Mouse (Mus musculus): ENCODE measurements around the gene Atp1a4. TPM values are rescaled to one million over a fixed set of nuclear protein-coding genes. Genes with fewer than 3 reads are reported as not detected.

The Atp1a4 gene
- total and polyA plus RNA-seq, 3 experiments = 0.05 TPM; not detected in 2

DNA sequence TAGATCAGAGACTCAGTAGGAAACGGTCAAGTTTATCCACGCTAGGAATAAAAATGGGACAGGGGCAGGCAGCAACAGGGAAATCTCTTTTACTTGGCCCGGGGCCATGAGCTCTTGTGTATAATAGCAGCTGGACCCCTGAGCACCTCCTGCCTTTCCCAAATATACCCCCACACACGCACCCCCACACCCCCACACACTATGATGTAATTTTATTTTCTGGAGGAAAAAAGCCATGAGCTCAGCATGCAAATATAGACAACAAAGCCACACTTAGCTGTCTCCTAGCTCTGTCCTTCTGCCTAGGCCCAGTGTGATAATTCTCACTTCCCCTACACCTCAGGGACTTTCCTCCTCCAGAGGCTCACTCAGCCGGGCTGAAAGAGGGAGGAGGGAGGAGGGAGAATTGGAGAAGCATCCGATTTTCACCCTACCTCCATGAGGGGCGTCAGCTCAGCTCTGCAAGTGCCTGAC lies 51.1 kb downstream of the Atp1a4 start:
- no peak overlapping the region for H3K4me3 ChIP-seq (ENCODE audit: low read depth, low read length)
- H3K4me1 ChIP-seq (ENCODE audit: insufficient read depth, low read depth, low read length) = peaks cover 28% of the 10 kb centered on the region
- TF ChIP-seq GATA2 (IDR thresholded peaks at IDR 0.05; ENCODE audit: borderline replicate concordance, low read depth, low read length) (no peak), TAL1 (conservative IDR thresholded peaks at IDR 0.05; ENCODE audit: low read depth, low read length) (no peak), GATA1 (IDR thresholded peaks at IDR 0.05; ENCODE audit: borderline replicate concordance, low read length) (no peak), CTCF (IDR thresholded peaks at IDR 0.05; ENCODE audit: low read depth, low read length) (no peak), POLR2AphosphoS5 (IDR thresholded peaks at IDR 0.05; ENCODE audit: insufficient replicate concordance, low read depth, low read length) (no peak)
- no peak for ATAC-seq (ENCODE audit: extremely low read depth, insufficient number of reproducible peaks, low FRiP score, poor library complexity, severe bottlenecking)
- H3K27me3 ChIP-seq (ENCODE audit: insufficient read depth, low read length) = peaks cover 14% of the 10 kb centered on the region
- DNase-seq (ENCODE audit: low spot score) = no peak
- peaks cover 31% of the 10 kb centered on the region for H3K36me3 ChIP-seq (replicated peaks)
- no peaks in the 10 kb centered on the region for H3K9me3 ChIP-seq (replicated peaks)

DNA sequence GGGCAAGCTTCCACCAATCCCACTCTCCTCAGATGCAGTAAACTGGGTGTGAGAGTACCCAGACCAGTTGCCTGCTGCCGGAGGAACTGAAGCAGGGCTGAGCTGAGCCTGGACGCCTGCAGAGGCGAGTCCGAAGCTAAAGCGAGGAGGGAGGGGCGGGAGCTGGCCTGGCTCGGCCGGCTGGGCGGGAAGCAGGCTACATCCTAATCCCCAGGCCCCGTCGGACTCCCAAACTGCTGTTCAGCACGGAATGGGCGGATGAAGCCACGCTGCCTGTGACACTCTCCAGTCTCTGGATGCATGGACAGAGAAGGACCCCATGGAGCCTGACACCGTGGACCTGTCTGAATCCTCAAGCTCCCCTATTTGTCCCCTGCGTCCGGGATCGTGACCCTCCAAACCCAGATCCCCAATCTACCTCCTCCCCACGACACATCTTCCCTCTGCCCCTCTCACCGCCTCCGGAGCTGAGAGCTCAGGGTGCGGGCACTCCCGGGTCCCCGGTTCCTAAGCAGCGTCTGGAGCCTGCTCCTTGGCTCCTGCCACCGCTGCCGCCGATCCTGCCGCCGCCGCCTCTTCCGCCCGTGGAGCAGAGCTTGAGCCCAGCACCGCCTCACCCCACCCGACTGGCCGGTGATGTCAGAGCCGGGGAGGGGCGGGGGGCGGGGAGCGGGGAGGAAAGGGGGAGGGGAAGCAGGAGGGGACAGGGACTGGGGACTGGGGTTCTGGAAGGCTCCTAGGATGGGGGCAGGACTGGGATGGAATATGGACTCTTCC lies 51.9 kb downstream of the Atp1a4 start, which contains the start of gene Pea15a:
Gene Pea15a, minus strand, starts transcription at position 664 of the 777 bp plus-strand sequence.
- TF ChIP-seq POLR2AphosphoS5 (IDR thresholded peaks at IDR 0.05; ENCODE audit: insufficient replicate concordance, low read depth, low read length) = no peak
- no peak for TF ChIP-seq GATA1 (IDR thresholded peaks at IDR 0.05; ENCODE audit: borderline replicate concordance, low read length)
- no peak for TF ChIP-seq GATA2 (IDR thresholded peaks at IDR 0.05; ENCODE audit: borderline replicate concordance, low read depth, low read length)
- TF ChIP-seq CTCF (IDR thresholded peaks at IDR 0.05; ENCODE audit: low read depth, low read length) = no peak
- no peak for TF ChIP-seq TAL1 (conservative IDR thresholded peaks at IDR 0.05; ENCODE audit: low read depth, low read length)
- Histone ChIP-seq H3K36me3 (replicated peaks) (peaks cover 39% of the 10 kb centered on the region), H3K27me3 (ENCODE audit: insufficient read depth, low read length) (peaks cover 8% of the 10 kb centered on the region), H3K4me1 (ENCODE audit: insufficient read depth, low read depth, low read length) (peaks cover 26% of the 10 kb centered on the region), H3K9me3 (replicated peaks) (no peaks in the 10 kb centered on the region), H3K4me3 (ENCODE audit: low read depth, low read length) (peak within 1 kb of the TSS; percentile 75)
- ATAC-seq (ENCODE audit: extremely low read depth, insufficient number of reproducible peaks, low FRiP score, poor library complexity, severe bottlenecking) (peak; percentile 67), DNase-seq (ENCODE audit: low spot score) (peak; percentile 81)

DNA sequence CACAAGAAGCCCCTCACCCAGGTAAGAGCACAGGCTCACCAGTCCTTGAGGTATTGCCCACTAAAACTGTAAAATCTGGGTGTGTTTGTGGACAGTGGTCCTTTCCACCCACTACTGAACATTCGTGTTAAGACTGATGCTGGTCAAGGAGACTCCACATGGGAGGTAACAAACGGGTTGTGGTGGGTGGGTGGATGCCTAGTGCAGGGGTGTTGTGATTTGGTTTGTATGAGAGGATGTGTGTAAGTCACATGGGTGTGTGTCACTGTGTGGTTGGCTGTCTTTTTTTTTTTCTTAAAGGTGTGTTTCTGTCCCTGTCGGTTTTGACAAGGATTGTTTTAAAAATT lies 52.5 kb downstream of the Atp1a4 start:
- no peak for ATAC-seq (ENCODE audit: extremely low read depth, insufficient number of reproducible peaks, low FRiP score, poor library complexity, severe bottlenecking)
- Histone ChIP-seq H3K27me3 (ENCODE audit: insufficient read depth, low read length) (peaks cover 8% of the 10 kb centered on the region), H3K4me1 (ENCODE audit: insufficient read depth, low read depth, low read length) (peaks cover 26% of the 10 kb centered on the region), H3K4me3 (ENCODE audit: low read depth, low read length) (peak overlapping the region; percentile 75; the same call in 1 of the 2 replicates), H3K9me3 (replicated peaks) (no peaks in the 10 kb centered on the region), H3K36me3 (replicated peaks) (peaks cover 45% of the 10 kb centered on the region)
- no peak for DNase-seq (ENCODE audit: low spot score)
- TF ChIP-seq CTCF (IDR thresholded peaks at IDR 0.05; ENCODE audit: low read depth, low read length) = no peak
- no peak for TF ChIP-seq POLR2AphosphoS5 (IDR thresholded peaks at IDR 0.05; ENCODE audit: insufficient replicate concordance, low read depth, low read length)
- TF ChIP-seq TAL1 (conservative IDR thresholded peaks at IDR 0.05; ENCODE audit: low read depth, low read length) = no peak
- TF ChIP-seq GATA1 (IDR thresholded peaks at IDR 0.05; ENCODE audit: borderline replicate concordance, low read length) = no peak
- TF ChIP-seq GATA2 (IDR thresholded peaks at IDR 0.05; ENCODE audit: borderline replicate concordance, low read depth, low read length) = no peak

DNA sequence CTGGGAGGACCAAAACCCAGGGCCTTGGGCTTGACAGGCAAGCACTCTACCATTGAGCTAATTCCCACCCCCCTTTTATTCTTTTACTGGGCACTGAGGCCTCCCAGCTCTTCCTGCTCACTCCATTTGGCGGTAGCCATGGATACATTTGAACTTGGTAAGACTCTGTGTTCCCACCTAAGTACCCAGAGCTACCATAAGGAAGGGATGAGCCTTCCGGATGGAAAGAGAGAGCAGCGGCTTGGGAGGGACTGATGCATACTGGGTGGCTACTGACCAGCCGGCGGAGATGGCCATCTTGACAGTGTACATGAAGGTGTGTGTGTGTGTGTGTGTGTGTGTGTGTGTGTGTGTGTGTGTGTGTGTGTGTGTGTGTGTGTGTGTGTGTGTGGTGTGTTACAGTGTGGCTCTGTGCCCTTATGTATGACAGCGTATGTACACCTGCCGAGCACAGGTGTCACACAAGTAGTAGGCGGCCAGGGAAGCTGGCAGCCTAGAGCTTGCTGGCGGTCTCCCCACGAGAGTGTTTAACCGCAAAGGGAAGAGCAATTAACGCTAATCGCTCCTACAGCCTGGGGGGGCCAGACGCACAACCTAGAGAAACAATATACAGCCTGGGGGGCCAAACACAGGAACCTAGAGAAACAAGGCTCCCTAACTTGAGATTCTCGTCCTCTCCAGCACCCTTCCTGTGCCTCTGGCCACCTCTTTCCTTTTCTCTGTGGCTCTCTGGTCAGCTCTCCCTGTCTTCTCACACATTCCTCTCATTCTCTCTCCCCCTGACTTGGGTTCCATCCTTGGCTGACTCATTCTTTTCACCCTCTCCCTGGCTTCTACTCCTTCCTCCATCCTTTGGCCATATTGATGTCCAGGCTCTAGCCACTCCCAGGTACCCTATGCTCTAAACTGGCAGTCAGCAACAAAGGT lies 53.1 kb downstream of the Atp1a4 start:
- Histone ChIP-seq H3K27me3 (ENCODE audit: insufficient read depth, low read length) (peaks cover 2% of the 10 kb centered on the region; the same call in 1 of the 2 replicates), H3K9me3 (replicated peaks) (no peaks in the 10 kb centered on the region), H3K36me3 (replicated peaks) (peaks cover 52% of the 10 kb centered on the region), H3K4me3 (ENCODE audit: low read depth, low read length) (no peak overlapping the region), H3K4me1 (ENCODE audit: insufficient read depth, low read depth, low read length) (peaks cover 26% of the 10 kb centered on the region)
- no peak for TF ChIP-seq GATA1 (IDR thresholded peaks at IDR 0.05; ENCODE audit: borderline replicate concordance, low read length)
- no peak for TF ChIP-seq POLR2AphosphoS5 (IDR thresholded peaks at IDR 0.05; ENCODE audit: insufficient replicate concordance, low read depth, low read length)
- TF ChIP-seq CTCF (IDR thresholded peaks at IDR 0.05; ENCODE audit: low read depth, low read length) = no peak
- no peak for TF ChIP-seq GATA2 (IDR thresholded peaks at IDR 0.05; ENCODE audit: borderline replicate concordance, low read depth, low read length)
- TF ChIP-seq TAL1 (conservative IDR thresholded peaks at IDR 0.05; ENCODE audit: low read depth, low read length) = no peak
- no peak for ATAC-seq (ENCODE audit: extremely low read depth, insufficient number of reproducible peaks, low FRiP score, poor library complexity, severe bottlenecking)
- no peak for DNase-seq (ENCODE audit: low spot score)

DNA sequence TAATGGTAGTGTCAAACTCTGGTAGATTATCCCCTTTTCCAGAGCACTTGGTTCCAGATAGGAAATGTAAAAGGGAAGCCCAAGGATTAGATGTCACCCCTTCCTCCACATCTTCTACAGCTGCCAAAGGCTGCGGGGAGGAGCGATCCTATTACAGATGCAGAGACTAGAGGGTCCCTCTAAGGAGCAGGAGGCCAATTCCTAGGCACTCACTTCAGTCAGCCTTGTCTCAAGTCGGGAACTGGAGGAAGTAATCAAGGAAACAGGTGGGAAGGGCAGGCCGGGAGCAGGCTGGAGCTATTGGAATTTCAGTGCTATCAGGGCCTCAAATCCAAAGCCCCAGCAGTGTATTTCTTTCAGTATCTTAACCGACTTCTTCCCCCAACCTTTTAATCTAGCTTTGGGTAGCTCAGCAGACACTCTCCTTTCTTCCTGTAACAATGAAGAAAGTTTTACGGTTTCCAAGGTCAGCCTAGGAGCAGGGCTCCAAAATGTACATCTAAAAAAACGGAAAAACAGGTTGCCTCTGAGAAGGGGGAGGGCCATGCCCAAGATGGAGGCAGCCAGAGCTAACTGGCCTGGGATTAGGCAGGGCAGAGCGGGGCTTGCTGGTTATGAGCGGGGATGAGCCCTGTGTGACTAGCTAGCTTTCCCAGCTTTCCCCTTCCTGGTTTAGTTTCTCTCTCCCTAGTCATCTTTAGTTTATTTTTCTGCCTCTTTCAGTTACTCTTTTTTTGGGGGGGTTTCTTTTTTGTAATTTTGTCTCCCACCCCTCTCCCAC lies 54.0 kb downstream of the Atp1a4 start:
- TF ChIP-seq GATA2 (IDR thresholded peaks at IDR 0.05; ENCODE audit: borderline replicate concordance, low read depth, low read length) (no peak), TAL1 (conservative IDR thresholded peaks at IDR 0.05; ENCODE audit: low read depth, low read length) (no peak), POLR2AphosphoS5 (IDR thresholded peaks at IDR 0.05; ENCODE audit: insufficient replicate concordance, low read depth, low read length) (no peak), GATA1 (IDR thresholded peaks at IDR 0.05; ENCODE audit: borderline replicate concordance, low read length) (no peak), CTCF (IDR thresholded peaks at IDR 0.05; ENCODE audit: low read depth, low read length) (no peak)
- H3K27me3 ChIP-seq (ENCODE audit: insufficient read depth, low read length) = no peaks in the 10 kb centered on the region
- no peaks in the 10 kb centered on the region for H3K9me3 ChIP-seq (replicated peaks)
- peaks cover 60% of the 10 kb centered on the region for H3K36me3 ChIP-seq (replicated peaks)
- no peak overlapping the region for H3K4me3 ChIP-seq (ENCODE audit: low read depth, low read length)
- no peak for DNase-seq (ENCODE audit: low spot score)
- ATAC-seq (ENCODE audit: extremely low read depth, insufficient number of reproducible peaks, low FRiP score, poor library complexity, severe bottlenecking) = no peak
- H3K4me1 ChIP-seq (ENCODE audit: insufficient read depth, low read depth, low read length) = peaks cover 26% of the 10 kb centered on the region
